Mouse (Mus musculus) olfactory bulb, adult 2 months (tissue): ENCODE results near the gene Ptch2.

ENCODE experiments used
- CTCF ChIP-seq: fragments of 200-500 bp; IDR thresholded peaks from 2 replicates; pipeline ENCODE4 v1.5.1; 2012; ENCODE audit warnings: low read depth, mild to moderate bottlenecking, low read length, moderate library complexity; ENCODE audit not compliant: insufficient read depth
- POLR2A ChIP-seq: fragments of 200-500 bp; IDR thresholded peaks from 2 replicates; pipeline ENCODE4 v1.6.1; 2012; ENCODE audit warnings: mild to moderate bottlenecking, low read depth, low read length, moderate library complexity; ENCODE audit not compliant: insufficient read depth

- TF ChIP-seq CTCF (no peak), POLR2A (no peak)
Observed at GRCm38 (mm10) chr4:117095551-117096452, at the start of gene Ptch2.
